Mouse (Mus musculus) neural tube, embryonic 11.5 days (tissue): Measurements from ENCODE around the gene Msantd3. TPM values are rescaled to one million over a fixed set of nuclear protein-coding genes. Genes with fewer than 3 reads are reported as not detected.

ENCODE experiments used
- ATAC-seq: fragments of 200-750 bp; cut with Nextera tagmentation; 2 replicates; pipeline ENCODE4 v1.8.0; 2017; ENCODE audit warnings: moderate number of reproducible peaks, mild to moderate bottlenecking, moderate TSS enrichment, moderate library complexity; ENCODE audit not compliant: insufficient read depth, low FRiP score, low TSS enrichment
- DNase-seq: peaks from one replicate; pipeline ENCODE4 v3.0.0-alpha.2; 2015; ENCODE audit warnings: low spot score
- H3K27ac ChIP-seq: fragments of 300-500 bp; sonication (generic); 2 replicates; pipeline ENCODE4 v1.5.1; 2014; ENCODE audit warnings: low read depth, mild to moderate bottlenecking, low read length
- H3K27me3 ChIP-seq: fragments of 300-500 bp; sonication (generic); 2 replicates; pipeline ENCODE4 v1.6.1; 2014; ENCODE audit warnings: mild to moderate bottlenecking, low read length, mixed read lengths; ENCODE audit not compliant: control insufficient read depth, insufficient read depth
- H3K36me3 ChIP-seq: fragments of 300-500 bp; sonication (generic); 2 replicates; pipeline ENCODE4 v1.6.1; 2014; ENCODE audit warnings: mild to moderate bottlenecking, low read length, moderate library complexity, mixed read lengths; ENCODE audit not compliant: control insufficient read depth, insufficient read depth
- H3K4me1 ChIP-seq: fragments of 300-500 bp; sonication (generic); 2 replicates; pipeline ENCODE4 v1.6.1; 2014; ENCODE audit warnings: low read length, mixed read lengths; ENCODE audit not compliant: control insufficient read depth, insufficient read depth
- H3K4me2 ChIP-seq: fragments of 300-500 bp; sonication (generic); 2 replicates; pipeline ENCODE4 v1.6.1; 2014; ENCODE audit warnings: low read depth, mild to moderate bottlenecking, moderate library complexity
- H3K4me3 ChIP-seq: fragments of 300-500 bp; sonication (generic); 2 replicates; pipeline ENCODE4 v1.5.1; 2014; ENCODE audit warnings: low read depth, low read length
- H3K9ac ChIP-seq: fragments of 300-500 bp; sonication (generic); 2 replicates; pipeline ENCODE4 v1.6.1; 2014; ENCODE audit warnings: mild to moderate bottlenecking, low read length
- H3K9me3 ChIP-seq: fragments of 300-500 bp; sonication (generic); 2 replicates; pipeline ENCODE4 v1.6.1; 2016; ENCODE audit warnings: low read length; ENCODE audit not compliant: control insufficient read depth
- WGBS: fragments of 180-500 bp; shearing (Covaris S2); extraction: QIAGEN DNeasy Blood & Tissue Kit; methylation state at CpG from one replicate; pipeline ENCODE4 v1.1.7; 2014; 5-methylcytosine and 5-hydroxymethylcytosine counted together
- polyA plus RNA-seq: library from polyadenylated mRNA; unstranded; fragments of >200 nt; fragmentation: Nextera tagmentation; extraction: Ambion mirVana; gene quantifications from 2 replicates; pipeline ENCODE4 v1.2.1, GENCODE M21; 2014

Gene Msantd3
- polyA plus RNA-seq = 63.2 and 68.3 TPM in 2 replicates

DNA sequence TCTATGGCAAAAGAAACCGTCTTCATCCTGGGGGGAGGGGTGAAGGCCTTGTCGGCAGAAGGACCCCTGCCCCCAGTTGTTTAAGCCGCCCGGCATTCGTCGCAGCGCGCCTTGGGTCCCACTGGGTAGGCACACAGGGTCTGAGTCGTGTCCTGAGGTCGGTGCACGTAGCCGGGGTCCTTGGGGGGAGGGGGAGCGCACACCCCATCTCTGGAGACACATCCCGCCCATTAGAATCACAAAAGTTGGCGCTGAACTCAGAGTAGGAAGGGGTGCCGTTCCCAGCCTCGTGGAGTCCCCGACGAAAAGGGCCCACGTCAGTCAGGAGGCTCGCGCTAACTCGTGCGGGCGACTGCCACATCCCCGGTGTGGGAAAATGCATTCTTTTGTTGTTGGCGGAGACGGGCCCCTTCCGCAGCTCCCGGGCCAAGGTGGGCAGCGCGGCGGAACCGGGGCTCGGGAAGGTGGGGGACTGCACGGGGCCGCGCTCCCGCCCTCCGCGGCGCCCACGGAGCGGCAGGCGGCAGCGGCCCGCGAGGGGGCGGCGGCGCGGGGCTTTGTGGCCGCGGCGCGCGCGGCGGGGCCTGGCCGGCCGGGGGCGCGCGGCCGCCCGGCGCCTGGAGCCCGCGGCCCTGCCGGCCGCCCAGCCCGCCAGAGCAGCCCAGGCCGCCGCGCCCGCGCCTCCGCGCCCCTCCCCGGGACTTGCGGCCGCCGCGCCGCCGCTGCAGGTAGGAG is at the start of gene Msantd3:
Msantd3 (plus strand) TSS at position 95 of the 735 bp plus-strand sequence.
- H3K4me1 ChIP-seq = peaks cover 30% of the 10 kb centered on the region

GRCm38 (mm10) chr4:48491290-48491743 is 48.4 kb upstream of the Msantd3 start:
- Histone ChIP-seq H3K4me2 (peak overlapping the region; percentile 26), H3K9me3 (no peaks in the 10 kb centered on the region), H3K9ac (peak overlapping the region; percentile 26), H3K27me3 (no peaks in the 10 kb centered on the region), H3K36me3 (no peaks in the 10 kb centered on the region), H3K27ac (no peak overlapping the region), H3K4me1 (no peaks in the 10 kb centered on the region), H3K4me3 (peak overlapping the region; percentile 22; the same call in 1 of the 2 replicates)
- WGBS = 14% methylated on average over 14 of the region's 14 CpGs
- ATAC-seq = peak; percentile 31; the same call in 1 of the 2 replicates
- DNase-seq = peak; percentile 34

More for the DNA sequence above, at the start of gene Msantd3:
- DNase-seq = peak; percentile 80
- Histone ChIP-seq H3K9me3 (no peaks in the 10 kb centered on the region), H3K27ac (peak within 1 kb of the TSS; percentile 94), H3K4me3 (peak within 1 kb of the TSS; percentile 88), H3K36me3 (no peaks in the 10 kb centered on the region), H3K4me2 (peak within 1 kb of the TSS; percentile 79), H3K27me3 (no peaks in the 10 kb centered on the region), H3K9ac (peak within 1 kb of the TSS; percentile 99)
- peak; percentile 75 for ATAC-seq
- WGBS = under 1% methylated on average over 30 of the region's 86 CpGs

DNA sequence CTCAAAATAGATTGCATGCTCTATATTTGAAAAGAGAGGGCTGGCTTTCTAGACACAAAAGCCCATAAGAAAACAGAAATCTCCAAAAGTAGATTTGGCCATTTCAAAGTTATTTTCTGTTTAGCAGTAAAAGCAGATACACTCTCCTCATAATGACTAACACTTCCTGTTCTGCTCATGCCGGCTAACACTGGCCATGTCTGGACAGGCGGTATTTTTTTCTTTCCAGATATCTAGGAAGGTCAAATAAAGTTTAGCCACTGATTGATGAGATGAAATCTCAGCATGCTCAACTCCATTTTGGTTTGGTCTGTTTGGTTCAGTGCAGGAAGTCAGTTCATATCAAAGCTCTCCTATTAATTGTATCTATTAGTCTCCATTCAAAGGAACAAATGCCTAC is 47.2 kb upstream of the Msantd3 start:
- no peak for DNase-seq
- H3K36me3 ChIP-seq = no peaks in the 10 kb centered on the region
- H3K4me2 ChIP-seq = no peak overlapping the region
- ATAC-seq = no peak
- H3K9ac ChIP-seq = no peak overlapping the region
- WGBS = 81% methylated on average over 2 of the region's 2 CpGs
- no peaks in the 10 kb centered on the region for H3K4me1 ChIP-seq
- no peaks in the 10 kb centered on the region for H3K27me3 ChIP-seq
- no peak overlapping the region for H3K27ac ChIP-seq
- H3K9me3 ChIP-seq = no peaks in the 10 kb centered on the region
- H3K4me3 ChIP-seq = no peak overlapping the region

DNA sequence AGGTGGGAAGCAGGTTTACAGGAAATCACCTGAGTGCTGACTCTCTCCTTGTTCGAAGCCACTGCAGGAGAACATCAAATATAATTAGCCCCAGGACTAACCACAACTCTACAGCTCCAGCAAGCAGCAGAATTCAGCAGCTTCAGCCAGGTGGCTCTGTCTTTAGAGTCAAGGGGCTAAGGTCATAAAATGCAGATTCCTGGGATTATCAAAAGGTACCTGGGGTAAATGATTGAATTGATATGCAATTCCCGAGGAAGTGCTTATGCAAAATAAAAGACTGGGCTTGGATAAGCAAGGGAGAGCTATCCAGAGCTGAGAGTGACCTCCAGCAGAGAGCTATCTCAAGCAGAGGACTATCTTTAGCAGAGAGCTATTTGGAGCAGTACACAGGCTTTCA is 28.9 kb upstream of the Msantd3 start:
- Histone ChIP-seq H3K4me2 (no peak overlapping the region), H3K4me3 (no peak overlapping the region), H3K9ac (no peak overlapping the region), H3K9me3 (no peaks in the 10 kb centered on the region), H3K4me1 (no peaks in the 10 kb centered on the region), H3K36me3 (no peaks in the 10 kb centered on the region), H3K27me3 (no peaks in the 10 kb centered on the region), H3K27ac (no peak overlapping the region)
- no peak for DNase-seq
- no peak for ATAC-seq
- 12% methylated on average over 2 of the region's 2 CpGs for WGBS

DNA sequence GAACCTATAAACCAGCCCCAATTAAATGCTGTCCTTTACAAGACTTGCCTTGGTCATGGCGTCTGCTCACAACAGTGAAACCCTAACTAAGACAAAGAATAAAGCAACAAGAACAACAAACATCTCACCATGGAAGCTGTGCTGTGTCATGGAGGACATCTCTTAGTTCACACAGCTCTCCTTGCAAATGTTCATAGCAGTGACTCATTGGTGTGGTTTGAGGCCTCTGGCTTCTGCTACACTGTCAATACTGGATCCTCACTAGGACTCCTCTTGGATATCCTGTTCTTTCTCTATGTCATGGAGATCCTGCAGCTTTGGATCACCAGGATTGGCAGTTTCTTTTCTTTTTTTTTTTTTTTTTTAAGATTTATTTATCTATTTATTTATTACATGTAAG is 10.2 kb upstream of the Msantd3 start:
- H3K27ac ChIP-seq = no peak overlapping the region
- H3K27me3 ChIP-seq = no peaks in the 10 kb centered on the region
- DNase-seq (no peak), ATAC-seq (no peak)
- WGBS = 100% methylated on average over 1 of the region's 1 CpGs
- no peaks in the 10 kb centered on the region for H3K9me3 ChIP-seq
- H3K4me3 ChIP-seq = no peak overlapping the region
- H3K36me3 ChIP-seq = no peaks in the 10 kb centered on the region
- H3K4me2 ChIP-seq = no peak overlapping the region
- H3K9ac ChIP-seq = no peak overlapping the region
- H3K4me1 ChIP-seq = no peaks in the 10 kb centered on the region

DNA sequence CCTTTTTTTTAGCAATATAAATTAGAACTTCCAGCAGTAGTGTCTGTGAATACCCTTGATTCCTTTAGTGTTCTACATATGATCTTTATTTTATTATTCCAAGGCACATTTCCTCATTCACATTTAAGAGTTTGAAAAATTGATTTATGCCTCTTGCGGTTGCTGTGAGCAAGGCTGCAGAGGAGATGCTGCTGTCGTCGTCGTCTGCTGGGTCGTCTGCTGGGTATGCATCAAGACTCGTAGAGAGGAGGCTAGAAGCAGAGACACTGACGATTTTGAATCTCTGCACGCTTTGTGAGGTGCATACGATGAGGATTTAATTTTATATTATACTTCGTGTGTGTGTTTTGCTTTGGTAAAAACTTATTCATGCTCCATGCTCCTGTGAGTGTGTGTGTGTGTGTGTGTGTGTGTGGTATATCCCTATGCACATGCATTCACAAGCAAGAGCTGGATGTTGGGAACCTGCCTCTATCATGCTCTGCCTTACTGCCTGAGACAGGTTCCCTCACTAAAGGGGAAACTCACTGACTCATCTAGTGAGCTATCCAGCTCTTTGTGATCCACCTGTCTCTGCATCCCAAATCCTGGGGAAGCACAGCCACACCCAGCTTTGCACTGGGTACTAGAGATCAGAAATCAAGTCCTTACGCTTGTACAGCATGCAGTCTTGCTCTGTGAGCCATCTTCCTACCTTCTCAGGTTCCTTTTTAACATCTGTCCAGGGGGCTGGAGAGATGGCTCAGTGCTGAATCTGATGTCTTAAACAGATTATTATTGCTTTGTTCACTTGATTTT is 7.7 kb upstream of the Msantd3 start:
- Histone ChIP-seq H3K4me2 (no peak overlapping the region), H3K9ac (no peak overlapping the region), H3K4me3 (no peak overlapping the region), H3K27me3 (no peaks in the 10 kb centered on the region), H3K9me3 (no peaks in the 10 kb centered on the region), H3K36me3 (no peaks in the 10 kb centered on the region), H3K4me1 (no peaks in the 10 kb centered on the region), H3K27ac (no peak overlapping the region)
- DNase-seq (no peak), ATAC-seq (no peak)
- 82% methylated on average over 11 of the region's 11 CpGs for WGBS

GRCm38 (mm10) chr4:48536275-48536674 is 3.5 kb upstream of the Msantd3 start:
- ATAC-seq (no peak), DNase-seq (no peak)
- H3K27me3 ChIP-seq = no peaks in the 10 kb centered on the region
- H3K4me1 ChIP-seq = no peaks in the 10 kb centered on the region
- H3K36me3 ChIP-seq = no peaks in the 10 kb centered on the region
- H3K9me3 ChIP-seq = no peaks in the 10 kb centered on the region
- H3K4me2 ChIP-seq = no peak overlapping the region
- H3K9ac ChIP-seq = no peak overlapping the region
- no peak overlapping the region for H3K27ac ChIP-seq
- WGBS = 86% methylated on average over 5 of the region's 5 CpGs
- no peak overlapping the region for H3K4me3 ChIP-seq

GRCm38 (mm10) chr4:48537024-48537423 is 2.7 kb upstream of the Msantd3 start:
- DNase-seq (no peak), ATAC-seq (no peak)
- Histone ChIP-seq H3K27me3 (no peaks in the 10 kb centered on the region), H3K9me3 (no peaks in the 10 kb centered on the region), H3K4me1 (peaks cover 5% of the 10 kb centered on the region), H3K27ac (no peak overlapping the region), H3K4me2 (no peak overlapping the region), H3K4me3 (no peak overlapping the region), H3K9ac (no peak overlapping the region), H3K36me3 (no peaks in the 10 kb centered on the region)
- 89% methylated on average over 5 of the region's 5 CpGs for WGBS
